Mouse (Mus musculus) frontal cortex, postnatal 14 days (tissue): ENCODE measurements at regions not wholly inside any gene's neighbourhood (a gene's known extent, or its start where the extent isn't known, plus 50 kb on each side); places are given as distances from the start of the nearest gene placed in this dataset.

Source experiments
- DNase-seq, 2 experiments: peaks; one replicate each; pipeline ENCODE4 v3.0.0; 2022; ENCODE audit warnings: low spot score in 2 of 2

- no peak for DNase-seq
Observed at GRCm38 (mm10) chr14:25174402-25174801, 284.6 kb upstream of the Zmiz1 start.

GRCm38 (mm10) chr14:25176206-25176605 lies 282.8 kb upstream of the Zmiz1 start:
- no peak for DNase-seq

DNA sequence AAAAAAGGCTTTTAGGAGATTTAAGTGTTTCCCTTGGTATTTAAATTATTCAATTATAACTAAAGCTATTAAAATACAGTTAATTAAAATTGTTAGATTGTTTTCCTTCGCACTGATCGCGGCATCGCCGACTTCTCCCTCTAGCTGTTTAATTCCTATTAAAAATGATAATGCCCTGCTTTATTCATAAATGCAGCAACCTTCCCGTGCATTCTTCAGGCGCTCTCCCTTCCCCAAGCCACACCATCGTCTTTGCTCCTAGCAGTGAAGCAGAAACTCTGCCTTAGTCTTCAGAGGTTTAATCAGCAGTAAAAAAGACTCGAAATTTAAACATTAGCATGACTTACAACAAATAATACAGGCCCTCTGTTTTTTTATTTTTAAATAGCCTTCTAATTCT lies 278.9 kb upstream of the Zmiz1 start:
- DNase-seq: no peak

- DNase-seq: no peak
Observed at GRCm38 (mm10) chr14:25181406-25181805, 277.6 kb upstream of the Zmiz1 start.

DNA sequence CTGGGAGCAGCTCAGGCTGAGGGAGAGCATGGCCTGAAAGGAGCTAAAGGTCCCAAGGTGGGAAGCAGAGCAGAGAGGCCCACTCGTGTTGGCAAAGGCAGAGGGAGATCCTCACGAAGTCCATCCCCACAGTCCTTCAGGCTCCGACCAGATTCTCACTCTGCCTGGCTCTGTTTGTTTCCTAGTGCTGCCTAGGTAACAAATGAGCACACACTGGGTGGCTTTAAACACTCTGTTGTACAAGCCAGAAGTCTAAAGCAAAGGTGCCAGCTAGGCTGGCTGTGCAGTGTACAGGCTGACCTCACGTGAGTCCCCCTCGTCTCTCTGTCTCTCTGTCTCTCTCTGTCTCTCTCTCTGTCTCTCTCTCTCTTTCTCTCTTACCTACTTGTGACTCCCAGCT lies 274.9 kb upstream of the Zmiz1 start:
- no peak for DNase-seq

- DNase-seq: no peak
Observed at GRCm38 (mm10) chr14:25184875-25185274, 274.1 kb upstream of the Zmiz1 start.

DNA sequence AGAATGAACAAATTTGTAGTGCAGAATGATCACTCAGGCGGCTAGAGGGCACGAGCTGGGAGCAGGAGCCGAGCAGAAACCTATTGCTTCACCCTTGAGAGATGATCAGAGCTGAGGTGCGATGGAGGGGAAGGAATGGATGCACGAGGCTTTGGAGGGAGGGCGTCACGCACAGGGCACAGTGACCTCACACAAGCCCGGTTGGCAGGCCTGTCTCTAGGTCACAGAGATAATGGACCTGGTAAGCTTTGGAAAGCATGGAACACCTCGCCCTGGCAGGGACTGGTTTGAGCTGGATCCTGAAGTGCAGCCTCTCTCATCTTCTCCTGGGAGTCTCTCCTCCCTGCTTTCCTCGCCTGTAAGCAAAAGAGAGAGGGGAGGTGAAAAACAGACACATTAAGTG lies 273.4 kb upstream of the Zmiz1 start:
- DNase-seq: no peak

DNA sequence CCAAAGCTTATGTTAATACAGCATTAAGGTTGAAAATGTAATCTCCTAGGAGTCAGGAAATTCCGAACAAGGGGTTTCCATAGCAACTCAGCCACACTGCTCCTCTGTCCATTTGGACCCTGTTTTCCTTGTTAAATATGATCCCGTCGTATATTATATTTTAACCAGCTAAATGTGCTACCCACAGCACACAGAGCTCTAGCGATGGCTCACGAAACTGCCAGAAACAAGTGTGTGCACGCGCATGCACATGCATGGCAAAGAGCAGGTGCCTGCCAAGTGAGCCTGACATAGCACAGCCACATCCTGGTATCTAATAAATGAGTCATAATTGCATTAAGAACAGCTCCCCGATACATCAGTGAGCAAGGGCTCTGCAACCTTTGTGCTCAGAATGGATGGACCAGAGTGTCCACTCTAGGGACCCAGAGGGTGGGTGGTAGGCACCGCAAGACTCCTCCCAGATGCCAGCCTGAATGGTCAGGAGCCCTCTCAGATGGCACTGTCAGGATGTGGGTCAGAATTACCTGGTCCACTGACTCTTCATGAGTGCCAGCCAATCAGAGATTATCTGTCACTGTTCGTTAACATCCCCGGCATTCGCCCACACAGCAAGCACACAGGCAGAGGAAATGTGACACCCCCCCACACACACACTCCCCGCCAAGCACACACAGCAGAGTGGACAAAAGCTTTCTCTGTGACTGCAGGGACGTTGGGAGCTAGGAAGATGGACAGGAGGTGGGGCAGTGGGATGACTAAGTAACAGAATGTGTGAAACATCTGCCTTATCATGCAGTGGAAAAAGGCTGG lies 272.8 kb upstream of the Zmiz1 start:
- DNase-seq: peak in 1 of 2 experiments; percentile 30

- DNase-seq: peak; percentile 21 to 37
Observed at GRCm38 (mm10) chr14:25187715-25188114, 271.3 kb upstream of the Zmiz1 start.

DNA sequence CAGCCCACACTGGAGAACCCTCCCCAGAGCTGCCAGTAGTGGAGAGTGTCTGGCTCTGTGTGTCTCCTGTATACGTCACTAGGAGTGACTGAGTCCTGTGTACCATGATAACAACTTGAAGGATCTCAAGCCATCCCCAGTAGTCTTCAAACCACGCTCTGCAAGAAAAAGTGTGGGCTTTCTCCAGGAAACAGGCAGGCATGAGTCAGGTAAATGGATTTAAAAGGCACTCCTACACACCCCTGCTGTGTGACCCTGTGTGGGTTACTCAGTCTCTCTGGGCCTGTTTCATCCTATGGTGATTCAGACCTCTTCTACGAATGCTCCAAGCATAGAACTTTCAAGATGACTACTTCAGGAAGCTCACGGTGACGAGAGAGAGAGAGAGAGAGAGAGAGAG lies 269.7 kb upstream of the Zmiz1 start:
- no peak for DNase-seq

- DNase-seq: no peak
Observed at GRCm38 (mm10) chr14:25190680-25191270, 268.2 kb upstream of the Zmiz1 start.

GRCm38 (mm10) chr14:25196820-25197219 lies 262.2 kb upstream of the Zmiz1 start:
- no peak for DNase-seq

- DNase-seq: no peak
Observed at GRCm38 (mm10) chr14:25199900-25200299, 259.1 kb upstream of the Zmiz1 start.

- DNase-seq: no peak
Observed at GRCm38 (mm10) chr14:25200656-25201179, 258.3 kb upstream of the Zmiz1 start.

GRCm38 (mm10) chr14:25202312-25202711 lies 256.7 kb upstream of the Zmiz1 start:
- no peak for DNase-seq

- DNase-seq: no peak
Observed at GRCm38 (mm10) chr14:25204091-25204490, 254.9 kb upstream of the Zmiz1 start.

- no peak for DNase-seq
Observed at GRCm38 (mm10) chr14:25206855-25207254, 252.1 kb upstream of the Zmiz1 start.

GRCm38 (mm10) chr14:25207422-25207821 lies 251.6 kb upstream of the Zmiz1 start:
- DNase-seq: no peak

DNA sequence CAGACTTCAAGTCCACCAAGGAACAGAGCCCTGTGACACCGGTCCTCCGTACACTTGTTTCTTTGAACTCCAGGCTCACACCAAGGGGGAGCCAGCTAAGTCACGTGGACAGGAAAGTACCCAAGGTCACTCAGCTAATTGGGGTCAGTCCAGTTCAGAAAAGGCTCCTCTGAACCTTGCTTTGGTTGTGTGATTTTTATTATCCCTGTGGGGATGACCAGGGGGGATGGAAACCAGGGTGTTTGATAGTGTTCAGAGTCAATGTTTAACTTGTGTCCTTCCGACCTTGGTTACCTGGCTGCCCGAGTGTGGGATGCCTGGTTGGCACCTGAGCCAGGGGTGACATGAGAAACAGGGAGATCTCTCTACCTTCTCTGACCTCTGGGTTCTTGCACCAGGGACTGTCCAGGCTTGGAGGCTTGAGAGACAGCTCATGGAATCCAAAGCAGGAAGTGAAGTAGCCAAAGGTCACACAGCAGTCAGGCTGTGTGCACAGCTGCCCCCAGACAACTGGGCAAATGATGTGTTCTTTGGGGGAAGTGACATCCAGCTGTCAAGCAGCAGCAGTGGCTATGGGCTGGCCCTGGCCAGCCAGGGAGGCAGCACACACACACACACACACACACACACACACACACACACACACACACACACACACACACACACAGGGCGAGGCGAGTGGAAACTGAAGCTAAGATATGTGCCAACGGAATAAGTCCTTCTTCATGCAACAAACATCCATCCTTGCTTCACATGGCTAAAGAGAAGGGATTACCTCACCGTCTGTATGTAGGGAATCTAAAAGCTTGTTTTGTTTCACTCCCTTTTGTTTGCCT lies 250.5 kb upstream of the Zmiz1 start:
- no peak for DNase-seq

DNA sequence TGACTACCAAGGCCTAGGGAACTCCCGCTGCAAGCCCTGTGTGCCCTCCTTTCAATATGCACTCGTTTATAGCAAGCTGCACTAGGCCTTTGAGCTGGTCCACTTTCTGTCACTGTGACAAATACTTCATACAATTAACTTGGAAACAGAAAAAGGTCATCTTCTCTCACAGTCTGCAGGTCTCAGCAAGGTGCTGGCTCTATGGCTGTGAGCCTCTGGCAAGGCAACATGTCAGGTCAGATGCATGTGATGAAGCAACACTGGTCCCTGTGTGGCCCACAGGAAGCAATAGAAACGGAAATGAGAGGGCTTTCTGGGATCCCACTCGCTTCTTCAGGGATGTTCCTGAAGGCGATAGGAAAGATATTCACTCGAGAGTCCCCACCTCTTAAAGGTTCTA lies 245.9 kb upstream of the Zmiz1 start:
- DNase-seq: no peak

DNA sequence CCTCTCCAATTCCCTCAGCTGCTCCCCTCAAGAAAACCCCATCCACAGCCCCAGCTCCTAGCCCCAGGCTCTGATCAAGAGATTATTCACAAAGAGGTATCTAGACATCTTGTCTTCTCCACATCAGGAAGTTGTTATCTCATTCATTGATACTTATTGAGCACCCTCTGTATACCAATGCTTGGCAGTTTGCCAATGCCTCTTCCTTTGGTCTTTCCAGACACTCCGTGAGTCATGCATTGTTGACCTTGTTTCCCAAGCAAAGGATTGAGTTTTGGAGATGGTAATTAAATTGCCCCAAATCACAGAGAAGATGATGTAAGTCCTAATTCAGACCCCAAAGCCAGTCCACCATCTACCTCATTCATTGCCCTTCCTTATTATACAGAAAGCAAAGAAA lies 235.9 kb upstream of the Zmiz1 start:
- no peak for DNase-seq

DNA sequence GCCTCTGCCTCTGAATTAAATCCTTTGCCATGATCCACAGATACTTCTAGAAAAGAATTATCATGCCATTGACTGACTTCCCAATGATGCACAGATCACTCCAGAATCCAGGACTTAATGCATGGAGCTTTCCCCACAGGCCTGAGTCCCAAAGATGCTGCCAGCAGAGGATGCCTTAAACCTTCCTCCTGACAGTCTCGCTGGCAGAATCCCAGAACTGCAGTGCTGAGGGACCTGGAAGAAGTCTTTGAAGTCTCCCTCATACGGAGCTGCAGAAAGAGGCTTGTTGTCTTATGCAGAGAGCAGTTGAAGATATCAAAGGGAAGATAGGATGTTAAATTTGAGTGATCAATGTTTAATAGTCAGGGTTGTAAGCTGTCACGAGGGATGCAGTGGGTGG lies 233.8 kb upstream of the Zmiz1 start:
- no peak for DNase-seq
